Mouse (Mus musculus) brain, adult 2 months (tissue): ENCODE measurements around the gene Smcr8.
"Not testable (repeated sequence)": the region's sequence is repeated elsewhere in the genome, so short reads cannot be mapped to it uniquely, and the experiment has no call there.

Experiments
- DNase-seq: peaks from one replicate; pipeline ENCODE4 v3.0.0; 2011; ENCODE audit warnings: low read depth, low spot score

Gene Smcr8

GRCm38 (mm10) chr11:60784179-60784922, 7.0 kb downstream of the Smcr8 start:
- peak; percentile 8 for DNase-seq

- peak; percentile 30 for DNase-seq
Observed at GRCm38 (mm10) chr11:60787595-60787994, 10.3 kb downstream of the Smcr8 start.

- no peak for DNase-seq
Observed at GRCm38 (mm10) chr11:60790472-60790871, 13.1 kb downstream of the Smcr8 start.

- DNase-seq, result no peak
Observed at GRCm38 (mm10) chr11:60796342-60796741, 19.0 kb downstream of the Smcr8 start.

- DNase-seq, result no peak
Observed at GRCm38 (mm10) chr11:60799977-60800376, 22.7 kb downstream of the Smcr8 start.

- DNase-seq, result no peak
Observed at GRCm38 (mm10) chr11:60800892-60801291, 23.6 kb downstream of the Smcr8 start.

- DNase-seq, result peak; percentile 80
Observed at GRCm38 (mm10) chr11:60808286-60809070, 31.2 kb downstream of the Smcr8 start.

- no peak for DNase-seq
Observed at GRCm38 (mm10) chr11:60809546-60809945, 32.2 kb downstream of the Smcr8 start.

GRCm38 (mm10) chr11:60810046-60810965, 33.0 kb downstream of the Smcr8 start:
- DNase-seq, result no peak

GRCm38 (mm10) chr11:60811054-60811460, 33.7 kb downstream of the Smcr8 start:
- DNase-seq, result peak; percentile 93

GRCm38 (mm10) chr11:60811618-60812017, 34.3 kb downstream of the Smcr8 start, which contains the start of gene Shmt1:
Gene Shmt1, minus strand, starts transcription at chr11:60811718.
- not testable (repeated sequence) for DNase-seq

GRCm38 (mm10) chr11:60816398-60816797, 39.1 kb downstream of the Smcr8 start:
- no peak for DNase-seq

- DNase-seq, result no peak
Observed at GRCm38 (mm10) chr11:60823771-60824170, 46.4 kb downstream of the Smcr8 start.

- DNase-seq, result no peak
Observed at GRCm38 (mm10) chr11:60825191-60825590, 47.9 kb downstream of the Smcr8 start.

GRCm38 (mm10) chr11:60826700-60827099, 49.4 kb downstream of the Smcr8 start:
- no peak for DNase-seq

- DNase-seq, result no peak
Observed at GRCm38 (mm10) chr11:60827241-60827945, 50.1 kb downstream of the Smcr8 start.

- DNase-seq, result no peak
Observed at GRCm38 (mm10) chr11:60828903-60829302, 51.6 kb downstream of the Smcr8 start.

- peak; percentile 100 for DNase-seq
Observed at GRCm38 (mm10) chr11:60830433-60831052, 53.2 kb downstream of the Smcr8 start, which contains the start of gene Dhrs7b. Gene Dhrs7b, plus strand, starts transcription at chr11:60830631.

GRCm38 (mm10) chr11:60836897-60837296, 59.6 kb downstream of the Smcr8 start:
- no peak for DNase-seq
